Mouse (Mus musculus) kidney, postnatal 4 days (tissue): ENCODE measurements at regions not wholly inside any gene's neighbourhood (a gene's known extent, or its start where the extent isn't known, plus 50 kb on each side); places are given as distances from the start of the nearest gene placed in this dataset.

ENCODE experiments used
- DNase-seq, 2 experiments: peaks; one replicate each; pipeline ENCODE4 v3.0.0; 2021; ENCODE audit warnings: mixed read lengths in 2 of 2

- peak; percentile 37 to 58 for DNase-seq
Observed at GRCm38 (mm10) chr10:3630763-3631223, 90.8 kb downstream of the Iyd start.

GRCm38 (mm10) chr10:3633871-3634496 is 93.9 kb downstream of the Iyd start:
- peak; percentile 66 to 71 for DNase-seq

DNA sequence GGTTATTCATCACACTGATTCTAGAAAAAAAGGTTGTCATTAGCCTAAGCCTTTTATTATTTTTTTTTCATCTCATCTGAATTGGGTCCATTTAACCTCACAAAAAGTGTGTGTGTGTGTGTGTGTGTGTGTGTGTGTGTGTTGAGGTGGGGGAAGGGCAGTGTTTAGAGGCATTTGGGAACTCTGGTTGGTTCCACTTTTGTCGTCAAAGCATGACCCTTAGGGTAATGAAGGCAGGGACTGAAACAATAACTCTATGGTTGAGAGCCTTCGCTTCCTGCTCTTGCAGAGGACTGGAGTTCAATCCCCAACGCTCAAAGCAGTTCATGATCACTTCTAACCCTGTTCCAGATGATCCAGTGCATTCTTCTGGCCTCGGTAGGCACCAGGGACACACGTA is 96.1 kb upstream of the Plekhg1 start:
- no peak for DNase-seq

- DNase-seq, result peak; percentile 12 to 37
Observed at GRCm38 (mm10) chr10:3645030-3645429, 95.1 kb upstream of the Plekhg1 start.

DNA sequence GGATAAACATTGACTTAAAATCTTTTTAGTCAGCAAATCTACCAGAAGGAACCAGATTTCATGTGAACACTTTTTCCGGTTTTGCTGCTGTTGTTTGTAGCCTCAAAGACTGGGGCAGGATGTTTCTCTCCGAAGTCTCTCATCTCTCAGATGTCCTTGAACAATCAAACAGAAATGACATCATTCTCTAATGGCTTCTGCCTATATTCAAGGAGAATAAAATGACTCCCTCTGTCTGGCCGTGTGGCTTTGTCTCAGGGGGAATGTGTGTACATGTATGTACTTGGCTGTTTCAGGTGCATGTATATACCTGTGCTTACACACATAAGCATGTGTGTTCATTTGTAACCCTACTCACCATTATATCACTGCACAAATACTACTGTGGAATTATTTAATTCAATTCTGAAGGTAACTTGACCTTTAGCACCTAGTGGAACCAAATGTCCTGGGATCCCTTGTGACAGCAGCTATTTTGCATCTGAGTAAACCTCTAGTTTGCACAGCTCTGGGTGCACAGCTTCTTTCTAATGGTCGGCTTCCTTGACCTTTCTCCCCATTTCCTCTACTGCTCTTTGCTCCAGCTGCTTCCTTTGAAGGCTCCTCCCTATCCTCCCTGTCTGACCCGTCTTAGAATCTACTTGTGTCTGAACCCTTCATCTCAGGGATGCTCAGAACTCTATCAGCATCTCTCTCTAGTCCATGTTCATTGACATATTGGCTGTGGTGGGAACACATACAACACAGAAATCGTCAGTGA is 93.8 kb upstream of the Plekhg1 start:
- no peak for DNase-seq

GRCm38 (mm10) chr10:3647811-3648731 is 92.1 kb upstream of the Plekhg1 start:
- no peak for DNase-seq

- DNase-seq, result no peak
Observed at GRCm38 (mm10) chr10:3649983-3650382, 90.2 kb upstream of the Plekhg1 start.

- no peak for DNase-seq
Observed at GRCm38 (mm10) chr10:3650561-3650960, 89.6 kb upstream of the Plekhg1 start.

DNA sequence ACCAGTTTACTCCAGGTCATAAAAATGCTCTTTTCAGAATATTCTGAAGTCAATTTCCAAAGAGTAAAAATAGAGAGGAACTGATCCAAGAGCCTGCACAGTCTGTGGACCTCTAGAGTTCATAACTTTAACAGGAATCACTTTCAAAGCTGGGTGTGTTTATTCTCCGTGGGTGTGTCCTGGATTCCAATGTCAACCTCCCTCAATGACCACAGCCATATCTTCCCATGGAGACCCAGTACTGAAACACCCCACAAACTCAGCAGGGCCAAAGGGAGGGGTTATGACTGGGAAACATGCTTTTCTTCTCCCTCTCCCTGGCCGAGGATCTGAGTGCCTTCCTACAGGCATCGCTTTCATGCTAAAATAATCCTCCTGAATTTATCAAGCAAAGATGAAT is 87.6 kb upstream of the Plekhg1 start:
- no peak for DNase-seq

GRCm38 (mm10) chr10:3656081-3656480 is 84.1 kb upstream of the Plekhg1 start:
- DNase-seq, result no peak

DNA sequence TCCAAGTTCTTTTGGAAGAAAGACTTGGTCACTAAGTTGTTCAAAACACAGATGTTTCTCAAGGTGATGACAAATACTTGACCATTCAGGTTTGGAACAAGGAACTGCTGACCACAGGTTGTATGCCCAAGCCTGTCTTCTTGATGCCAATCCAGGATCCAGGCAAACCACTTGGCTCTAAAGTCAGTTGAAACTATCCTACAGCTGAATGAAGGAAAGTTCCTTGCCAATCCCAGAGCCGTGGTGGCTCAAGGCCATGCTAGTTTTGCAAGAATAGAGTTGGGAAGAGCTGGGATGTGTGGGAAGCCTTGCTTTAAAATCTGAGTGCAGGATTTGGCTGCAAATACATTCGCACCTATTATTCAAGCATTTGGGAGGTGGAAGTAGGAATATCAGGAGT is 78.0 kb upstream of the Plekhg1 start:
- no peak for DNase-seq

- DNase-seq, result no peak
Observed at GRCm38 (mm10) chr10:3662571-3662970, 77.6 kb upstream of the Plekhg1 start.

GRCm38 (mm10) chr10:3663296-3663695 is 76.9 kb upstream of the Plekhg1 start:
- DNase-seq, result no peak

- DNase-seq, result no peak
Observed at GRCm38 (mm10) chr10:3684481-3684880, 55.7 kb upstream of the Plekhg1 start.
